Mouse (Mus musculus): ENCODE measurements at regions not wholly inside any gene's neighbourhood (a gene's known extent, or its start where the extent isn't known, plus 50 kb on each side); places are given as distances from the start of the nearest gene placed in this dataset.

DNA sequence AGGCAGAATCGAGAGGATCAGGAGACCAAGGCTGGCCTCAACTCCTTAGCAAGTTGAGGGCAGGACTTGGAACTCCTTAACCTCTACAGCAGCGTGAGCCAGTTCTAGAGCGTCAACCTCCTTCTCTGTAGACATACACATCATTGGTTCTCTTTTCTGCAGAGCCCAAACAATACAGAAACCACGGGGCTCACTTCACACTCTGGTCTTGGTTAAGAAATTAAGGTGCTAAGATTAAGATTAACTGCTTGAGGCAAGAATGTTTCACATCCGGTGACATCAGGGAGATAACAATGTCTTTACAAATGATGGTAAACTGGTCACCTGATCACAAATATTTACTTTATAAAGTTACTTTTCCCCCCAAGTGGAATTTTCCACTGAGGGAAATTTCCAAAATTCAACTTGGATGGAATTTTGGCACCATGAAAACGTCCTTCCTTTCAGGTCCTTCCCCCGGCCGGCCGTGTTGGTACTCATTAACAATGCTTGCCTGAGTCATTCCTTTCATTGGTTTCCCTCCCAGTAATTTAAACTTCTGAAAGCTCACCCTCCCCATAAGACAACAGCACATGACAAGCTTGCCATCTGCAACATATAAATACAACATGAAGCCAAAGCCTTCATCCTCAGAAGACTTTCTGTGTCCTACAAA, 77.3 kb upstream of the Kdm7a start:
- Histone ChIP-seq H3K27ac (replicated peaks; ENCODE audit: low read depth, low read length) (peak overlapping the region; percentile 48), H3K4me3 (ENCODE audit: insufficient read depth, low read depth, low read length) (no peak overlapping the region), H3K4me1 (ENCODE audit: control insufficient read depth, insufficient read depth, insufficient read length, low read length) (peaks cover 28% of the 10 kb centered on the region)

- H3K27ac ChIP-seq (replicated peaks; ENCODE audit: low read depth, low read length), result no peak overlapping the region
These were observed 71.7 kb upstream of the Kdm7a start for GRCm38 (mm10) chr6:39278317-39278716.

DNA sequence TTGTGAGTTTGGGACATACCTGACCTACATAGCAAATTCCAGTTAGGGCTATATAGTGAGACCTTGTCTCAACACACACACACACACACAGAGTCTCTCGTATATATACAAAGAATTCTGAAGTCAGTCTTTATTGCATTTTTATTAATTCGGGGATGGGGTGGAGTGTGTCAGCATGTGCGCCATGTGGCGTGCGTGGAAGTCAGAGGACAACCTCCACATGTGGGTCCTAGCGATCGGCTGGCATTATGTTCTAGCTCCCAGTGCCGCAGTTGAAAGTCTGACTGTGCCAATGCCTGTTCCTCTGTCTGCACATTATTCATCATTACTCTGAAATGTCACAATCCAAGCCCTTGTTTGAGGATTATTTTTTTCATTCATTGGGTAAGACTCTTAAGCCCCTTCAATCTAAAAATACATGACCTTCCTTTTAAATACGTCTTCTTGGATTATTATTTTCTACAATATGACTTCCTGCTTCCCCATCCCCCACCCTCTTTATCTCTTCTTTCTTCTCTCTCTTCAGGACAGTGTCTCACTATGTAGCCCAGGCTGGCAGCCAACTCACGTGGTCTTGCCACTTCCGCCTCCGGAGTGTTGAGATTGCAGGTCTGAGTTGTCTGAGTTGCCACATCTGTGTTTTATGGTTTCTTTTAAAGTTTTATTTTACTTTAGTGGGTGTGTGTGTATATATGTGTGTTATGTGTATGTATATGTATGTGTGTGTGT, 68.3 kb upstream of the Kdm7a start:
- Histone ChIP-seq H3K27ac (replicated peaks; ENCODE audit: low read depth, low read length) (no peak overlapping the region), H3K4me3 (ENCODE audit: insufficient read depth, low read depth, low read length) (no peak overlapping the region), H3K4me1 (ENCODE audit: control insufficient read depth, insufficient read depth, insufficient read length, low read length) (0 out of 2 replicates have a peak, but pooled peaks cover 5% of the 10 kb centered on the region)

More at GRCm38 (mm10) chr6:39278317-39278716, 71.7 kb upstream of the Kdm7a start:
- Histone ChIP-seq H3K4me1 (ENCODE audit: control insufficient read depth, insufficient read depth, insufficient read length, low read length) (peaks cover 11% of the 10 kb centered on the region; the same call in 1 of the 2 replicates), H3K4me3 (ENCODE audit: insufficient read depth, low read depth, low read length) (no peak overlapping the region)

GRCm38 (mm10) chr6:39273427-39273826, 66.8 kb upstream of the Kdm7a start:
- Histone ChIP-seq H3K4me3 (ENCODE audit: insufficient read depth, low read depth, low read length) (no peak overlapping the region), H3K4me1 (ENCODE audit: control insufficient read depth, insufficient read depth, insufficient read length, low read length) (peaks cover 3% of the 10 kb centered on the region; the same call in 1 of the 2 replicates), H3K27ac (replicated peaks; ENCODE audit: low read depth, low read length) (no peak overlapping the region)

GRCm38 (mm10) chr6:39270457-39270856, 63.9 kb upstream of the Kdm7a start:
- H3K4me1 ChIP-seq (ENCODE audit: control insufficient read depth, insufficient read depth, insufficient read length, low read length), result peaks cover 2% of the 10 kb centered on the region; the same call in 1 of the 2 replicates
- H3K27ac ChIP-seq (replicated peaks; ENCODE audit: low read depth, low read length), result no peak overlapping the region
- no peak overlapping the region for H3K4me3 ChIP-seq (ENCODE audit: insufficient read depth, low read depth, low read length)

DNA sequence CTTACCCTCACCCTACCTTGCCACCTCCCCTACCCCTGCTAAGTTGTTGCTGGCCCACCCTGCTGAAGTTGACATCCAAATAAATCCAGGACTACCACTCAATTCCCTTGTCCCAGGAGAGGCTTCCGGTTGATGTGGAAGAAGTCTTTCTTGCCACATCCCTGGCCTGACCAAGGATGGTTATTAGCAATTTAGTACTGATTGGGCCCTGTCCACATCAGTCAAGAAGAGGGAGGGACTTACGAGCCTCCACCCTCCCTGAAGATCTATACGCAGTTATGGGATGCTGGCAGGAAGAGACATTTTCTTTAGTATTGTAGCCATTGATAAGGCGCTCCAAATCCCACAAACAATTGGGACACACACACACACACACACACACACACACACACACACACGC, 63.1 kb upstream of the Kdm7a start:
- no peak overlapping the region for H3K4me3 ChIP-seq (ENCODE audit: insufficient read depth, low read depth, low read length)
- peaks cover under 1% of the 10 kb centered on the region; the same call in 1 of the 2 replicates for H3K4me1 ChIP-seq (ENCODE audit: control insufficient read depth, insufficient read depth, insufficient read length, low read length)
- H3K27ac ChIP-seq (replicated peaks; ENCODE audit: low read depth, low read length), result no peak overlapping the region

DNA sequence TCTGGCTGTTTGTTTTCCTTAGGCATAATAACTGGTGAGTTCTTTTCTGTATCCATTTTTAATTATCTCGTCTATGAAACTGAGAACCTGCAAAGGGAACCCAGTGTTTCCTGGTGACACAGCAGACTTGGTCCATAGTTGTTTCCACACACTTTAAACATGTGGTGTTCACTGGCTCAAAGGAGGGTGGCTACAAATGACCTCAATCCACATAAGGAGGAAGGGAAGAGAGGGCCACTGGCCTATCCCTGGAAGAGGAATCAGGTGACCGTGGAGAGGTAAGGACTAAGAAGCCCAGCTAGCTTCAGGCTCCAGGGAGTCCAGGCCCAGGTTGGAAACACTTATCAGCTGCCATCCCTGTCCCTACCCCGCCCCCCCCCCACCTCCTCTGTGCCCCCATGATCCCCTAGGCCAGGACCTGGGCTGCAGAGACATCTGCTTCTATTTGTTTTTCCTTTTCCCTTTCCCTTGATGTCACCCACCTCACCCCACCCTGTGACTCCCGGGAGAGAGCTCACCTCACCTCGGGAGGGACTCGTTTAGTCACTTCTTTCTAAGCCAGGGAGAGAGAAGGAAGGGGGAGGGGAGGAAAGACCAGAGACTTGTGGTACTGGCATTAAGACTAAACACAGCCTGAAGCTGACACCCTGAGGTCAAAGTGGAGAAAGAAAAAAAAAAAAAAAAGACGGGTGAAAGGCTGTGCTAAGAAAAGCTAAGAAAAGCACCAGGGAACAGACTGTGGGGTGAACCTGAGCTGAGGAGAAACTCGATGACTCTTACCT, 62.2 kb upstream of the Kdm7a start:
- H3K27ac ChIP-seq (replicated peaks; ENCODE audit: low read depth, low read length), result no peak overlapping the region
- H3K4me3 ChIP-seq (ENCODE audit: insufficient read depth, low read depth, low read length), result no peak overlapping the region
- peaks cover 6% of the 10 kb centered on the region; the same call in 1 of the 2 replicates for H3K4me1 ChIP-seq (ENCODE audit: control insufficient read depth, insufficient read depth, insufficient read length, low read length)

DNA sequence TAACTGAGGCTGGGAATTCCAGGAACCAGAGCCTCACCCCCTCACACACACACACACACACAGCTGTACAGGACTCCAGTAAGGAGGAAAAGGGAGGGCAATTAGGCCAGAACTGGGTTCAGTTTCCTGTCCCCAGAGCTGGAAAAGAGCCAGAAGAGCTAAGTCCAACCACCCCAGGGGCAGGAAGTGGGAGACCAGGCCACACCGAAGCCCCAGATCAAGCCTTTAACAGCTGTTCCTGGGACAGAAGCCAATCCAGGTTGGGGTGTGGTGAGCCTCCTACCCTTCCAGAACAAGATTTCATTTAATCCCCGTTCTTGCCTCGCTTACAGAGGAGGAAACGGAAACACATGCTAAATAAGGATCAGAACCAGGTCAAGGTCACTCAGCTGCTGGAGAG, 58.1 kb upstream of the Kdm7a start:
- Histone ChIP-seq H3K27ac (replicated peaks; ENCODE audit: low read depth, low read length) (peak overlapping the region; percentile 60), H3K4me1 (ENCODE audit: control insufficient read depth, insufficient read depth, insufficient read length, low read length) (peaks cover 6% of the 10 kb centered on the region; the same call in 1 of the 2 replicates), H3K4me3 (ENCODE audit: insufficient read depth, low read depth, low read length) (no peak overlapping the region)

- H3K27ac ChIP-seq (replicated peaks; ENCODE audit: low read depth, low read length), result peak overlapping the region; percentile 60
- no peak overlapping the region for H3K4me3 ChIP-seq (ENCODE audit: insufficient read depth, low read depth, low read length)
These were observed 57.0 kb upstream of the Kdm7a start for GRCm38 (mm10) chr6:39263615-39264014.

DNA sequence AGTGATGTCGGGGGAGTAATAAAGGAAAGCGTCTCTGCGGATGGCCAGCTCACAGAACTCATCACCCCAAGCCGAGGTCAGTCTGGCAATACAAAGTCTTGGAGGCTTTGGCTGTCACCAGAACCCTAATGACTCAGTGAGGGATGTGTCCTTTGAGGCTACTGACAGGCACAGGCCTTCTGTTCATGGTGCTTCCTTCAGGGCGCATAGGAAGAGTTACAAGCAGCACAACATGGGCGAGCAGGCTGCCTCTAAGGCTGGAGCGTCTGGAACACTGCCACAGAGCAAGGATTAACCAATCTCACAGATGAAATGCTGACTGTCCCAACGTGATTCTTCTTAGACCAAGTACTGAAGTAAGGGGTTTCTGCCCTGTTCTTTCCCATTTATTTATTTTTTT, 55.4 kb upstream of the Kdm7a start:
- peaks cover 19% of the 10 kb centered on the region for H3K4me1 ChIP-seq (ENCODE audit: control insufficient read depth, insufficient read depth, insufficient read length, low read length)
- no peak overlapping the region for H3K27ac ChIP-seq (replicated peaks; ENCODE audit: low read depth, low read length)
- no peak overlapping the region for H3K4me3 ChIP-seq (ENCODE audit: insufficient read depth, low read depth, low read length)

More at GRCm38 (mm10) chr6:39263615-39264014, 57.0 kb upstream of the Kdm7a start:
- H3K4me1 ChIP-seq (ENCODE audit: control insufficient read depth, insufficient read depth, insufficient read length, low read length), result peaks cover 11% of the 10 kb centered on the region; the same call in 1 of the 2 replicates

DNA sequence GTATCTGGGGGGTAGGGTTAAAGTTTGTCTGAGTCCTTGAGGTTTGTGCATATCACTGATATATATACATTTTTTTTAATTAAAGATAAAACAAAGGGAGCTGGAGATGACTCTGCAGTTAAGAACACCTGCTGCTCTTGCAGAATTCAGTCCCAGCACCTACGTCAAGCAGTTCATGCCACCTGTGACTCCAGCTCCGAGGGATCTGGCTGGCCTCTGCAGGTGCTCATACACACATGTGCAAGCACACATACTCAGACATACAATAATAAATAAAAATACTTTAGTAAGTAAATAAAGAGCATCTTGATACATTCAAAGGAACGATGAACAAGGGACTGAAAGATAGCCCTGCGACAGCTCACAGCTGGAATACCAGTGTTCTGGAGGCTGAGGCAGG, 53.9 kb upstream of the Kdm7a start:
- Histone ChIP-seq H3K27ac (replicated peaks; ENCODE audit: low read depth, low read length) (no peak overlapping the region), H3K4me1 (ENCODE audit: control insufficient read depth, insufficient read depth, insufficient read length, low read length) (peaks cover 19% of the 10 kb centered on the region), H3K4me3 (ENCODE audit: insufficient read depth, low read depth, low read length) (no peak overlapping the region)

GRCm38 (mm10) chr6:39259129-39259528, 52.5 kb upstream of the Kdm7a start:
- no peak overlapping the region for H3K4me3 ChIP-seq (ENCODE audit: insufficient read depth, low read depth, low read length)
- peaks cover 16% of the 10 kb centered on the region for H3K4me1 ChIP-seq (ENCODE audit: control insufficient read depth, insufficient read depth, insufficient read length, low read length)
- peak overlapping the region; percentile 83 for H3K27ac ChIP-seq (replicated peaks; ENCODE audit: low read depth, low read length)

GRCm38 (mm10) chr6:39258656-39259055, 52.1 kb upstream of the Kdm7a start:
- H3K4me3 ChIP-seq (ENCODE audit: insufficient read depth, low read depth, low read length), result no peak overlapping the region
- H3K27ac ChIP-seq (replicated peaks; ENCODE audit: low read depth, low read length), result peak overlapping the region; percentile 83
- H3K4me1 ChIP-seq (ENCODE audit: control insufficient read depth, insufficient read depth, insufficient read length, low read length), result peaks cover 13% of the 10 kb centered on the region

DNA sequence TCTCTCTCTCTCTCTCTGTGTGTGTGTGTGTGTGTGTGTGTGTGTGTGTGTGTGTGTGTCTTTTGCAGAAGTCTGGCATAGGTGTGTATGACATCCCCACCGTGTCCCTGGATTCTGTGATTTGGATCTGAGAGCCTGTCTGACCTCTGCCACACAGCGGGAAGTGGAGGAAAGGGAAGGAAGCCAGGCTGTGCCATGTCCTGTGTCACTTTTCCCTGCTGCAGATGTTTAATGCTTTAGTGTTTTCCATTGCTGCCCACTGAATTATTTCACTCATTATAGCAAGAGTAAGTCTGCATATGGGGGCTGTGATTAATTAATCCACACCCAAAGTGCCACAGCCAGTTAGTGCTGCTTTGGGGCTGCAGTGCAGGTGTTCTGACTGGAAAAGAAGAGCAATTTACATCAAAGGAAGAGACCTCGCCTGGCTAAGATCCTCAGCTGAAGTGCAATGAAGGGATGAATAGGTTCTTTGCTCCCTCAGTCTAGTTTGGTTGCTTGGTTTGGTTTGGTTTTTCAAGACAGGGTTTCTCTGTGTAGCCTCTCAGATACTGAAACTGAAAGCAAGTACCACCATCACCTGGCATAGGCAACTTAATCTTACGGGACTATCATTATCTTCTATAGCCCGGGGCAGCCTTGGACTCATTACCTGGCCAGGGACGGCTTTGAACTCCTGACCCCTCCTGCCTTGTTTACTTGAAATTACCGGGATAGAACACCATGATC, 51.2 kb upstream of the Kdm7a start:
- Histone ChIP-seq H3K4me3 (ENCODE audit: insufficient read depth, low read depth, low read length) (peak overlapping the region; percentile 59; the same call in 1 of the 2 replicates), H3K27ac (replicated peaks; ENCODE audit: low read depth, low read length) (peak overlapping the region; percentile 83), H3K4me1 (ENCODE audit: control insufficient read depth, insufficient read depth, insufficient read length, low read length) (peaks cover 13% of the 10 kb centered on the region)

Data from brown adipose tissue, adult 24 weeks (tissue).